Mouse (Mus musculus) embryonic facial prominence, embryonic 10.5 days (tissue): ENCODE measurements around the gene Gm47289. TPM values are rescaled to one million over a fixed set of nuclear protein-coding genes. Genes with fewer than 3 reads are reported as not detected.

Source experiments
- polyA plus RNA-seq: library from polyadenylated mRNA; unstranded; fragments of >200 nt; fragmentation: Nextera tagmentation; extraction: Ambion mirVana; gene quantifications from 2 replicates; pipeline ENCODE4 v1.2.1, GENCODE M21; 2016

Gene Gm47289
- polyA plus RNA-seq, 1 experiment from 2014 or later: not detected

Other genes with a start within 250 kb of the Gm47289 start
- gene Ctdspl, start 232.7 kb upstream of the Gm47289 start, polyA plus RNA-seq: 10.1 and 11.0 TPM in 2 replicates
- gene Vill, start 106.4 kb upstream of the Gm47289 start, polyA plus RNA-seq: 19.3 and 20.5 TPM in 2 replicates
- 20.7 and 21.2 TPM in 2 replicates for gene Plcd1, start 65.7 kb upstream of the Gm47289 start, polyA plus RNA-seq
- 1.0 and 1.5 TPM in 2 replicates for gene Dlec1, start 56.7 kb upstream of the Gm47289 start, polyA plus RNA-seq
- gene Acaa1b, start 2.1 kb upstream of the Gm47289 start, polyA plus RNA-seq: 1.5 and 1.6 TPM in 2 replicates
- gene Slc22a13, start 49.9 kb downstream of the Gm47289 start, polyA plus RNA-seq: not detected in 2 replicates
- 12.1 and 12.3 TPM in 2 replicates for gene Oxsr1, start 163.3 kb downstream of the Gm47289 start, polyA plus RNA-seq
- 75.2 and 76.8 TPM in 2 replicates for gene Acaa1a, start 180.5 kb downstream of the Gm47289 start, polyA plus RNA-seq
- 8.3 and 9.9 TPM in 2 replicates for gene Myd88, start 182.2 kb downstream of the Gm47289 start, polyA plus RNA-seq
- 9.3 and 9.8 TPM in 2 replicates for gene Xylb, start 198.2 kb downstream of the Gm47289 start, polyA plus RNA-seq
- gene Slc22a14, start 206.4 kb downstream of the Gm47289 start, polyA plus RNA-seq: not detected in 2 replicates
- gene Acvr2b, start 243.0 kb downstream of the Gm47289 start, polyA plus RNA-seq: 78.6 and 85.6 TPM in 2 replicates